ENCODE assay signal across 8 mouse cellular contexts in the genomic region with DNA sequence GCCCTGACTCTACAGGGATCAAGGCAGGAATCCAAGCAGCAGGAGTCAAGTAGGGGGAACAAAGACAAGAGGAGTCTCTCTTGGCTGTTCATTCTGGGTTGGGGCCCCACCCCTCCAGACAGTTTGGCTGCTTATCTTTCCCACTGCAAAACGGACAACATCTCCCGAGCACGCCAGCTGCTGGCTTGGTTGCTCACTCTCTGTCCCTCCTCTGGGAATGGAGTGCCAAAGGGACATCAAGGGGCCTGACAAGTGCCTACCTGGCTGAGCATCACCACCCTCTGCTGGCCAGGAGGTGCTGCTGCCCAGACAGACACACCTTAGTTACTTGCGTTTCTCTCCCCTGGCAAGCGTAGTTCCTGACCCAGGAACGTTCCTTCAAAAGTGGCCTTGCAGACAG. TPM values are rescaled to one million over a fixed set of nuclear protein-coding genes. Genes with fewer than 3 reads are reported as not detected.
DNase-seq lines count a peak whose midpoint lies in the region; ATAC-seq lines count a peak whose summit lies in the region.

No protein-coding gene starts in this region.

- peak overlapping the region; percentile 58 for H3K9ac ChIP-seq in forebrain, embryonic 14.5 days (ENCODE audit: low read length)
- peak overlapping the region; percentile 14; the same call in 1 of the 2 replicates for H3K9ac ChIP-seq in intestine, embryonic 14.5 days (ENCODE audit: low read length)
- no peak overlapping the region for H3K9ac ChIP-seq in lung, embryonic 15.5 days
- peak overlapping the region; percentile 75 for H3K9ac ChIP-seq in stomach, embryonic 16.5 days (ENCODE audit: low read length)

- no peaks in the 10 kb centered on the region for H3K27me3 ChIP-seq in forebrain, embryonic 14.5 days (replicated peaks; ENCODE audit: control insufficient read depth, insufficient read depth, low read length)
- H3K27me3 ChIP-seq in intestine, embryonic 14.5 days (replicated peaks; ENCODE audit: control insufficient read depth, insufficient read depth, low read length), result no peaks in the 10 kb centered on the region
- H3K27me3 ChIP-seq in lung, embryonic 15.5 days, result no peaks in the 10 kb centered on the region
- no peaks in the 10 kb centered on the region for H3K27me3 ChIP-seq in stomach, embryonic 16.5 days (ENCODE audit: control insufficient read depth, insufficient read depth, low read length)

- H3K36me3 ChIP-seq in forebrain, embryonic 14.5 days (ENCODE audit: control insufficient read depth, insufficient read depth, low read length), result peaks cover 51% of the 10 kb centered on the region
- peaks cover 53% of the 10 kb centered on the region for H3K36me3 ChIP-seq in intestine, embryonic 14.5 days (ENCODE audit: control insufficient read depth, insufficient read depth, low read length)
- peaks cover 51% of the 10 kb centered on the region for H3K36me3 ChIP-seq in lung, embryonic 15.5 days
- peaks cover 21% of the 10 kb centered on the region for H3K36me3 ChIP-seq in stomach, embryonic 16.5 days (ENCODE audit: control insufficient read depth, insufficient read depth, low read length)

- peak overlapping the region; percentile 98 for H3K27ac ChIP-seq in forebrain, embryonic 14.5 days (ENCODE audit: low read depth, low read length)
- peak overlapping the region; percentile 84 for H3K27ac ChIP-seq in intestine, embryonic 14.5 days (ENCODE audit: low read depth)
- H3K27ac ChIP-seq in lung, embryonic 15.5 days, result peak overlapping the region; percentile 86
- H3K27ac ChIP-seq in stomach, embryonic 16.5 days (ENCODE audit: low read length), result peak overlapping the region; percentile 97

- no peak overlapping the region for H3K4me2 ChIP-seq in forebrain, embryonic 14.5 days (ENCODE audit: low read length)
- H3K4me2 ChIP-seq in intestine, embryonic 14.5 days (ENCODE audit: low read length), result no peak overlapping the region
- H3K4me2 ChIP-seq in lung, embryonic 15.5 days, result no peak overlapping the region
- peak overlapping the region; percentile 43; the same call in 1 of the 2 replicates for H3K4me2 ChIP-seq in stomach, embryonic 16.5 days (ENCODE audit: low read depth, low read length)

- no peak for ATAC-seq in forebrain, embryonic 14.5 days
- no peak for ATAC-seq in intestine, embryonic 14.5 days (replicated peaks; ENCODE audit: low FRiP score, low TSS enrichment, low read depth)
- ATAC-seq in lung, embryonic 15.5 days (ENCODE audit: borderline replicate concordance, extremely low read depth, low FRiP score, low TSS enrichment), result peak; percentile 16; the same call in 1 of the 2 replicates
- peak; percentile 5; the same call in 1 of the 2 replicates for ATAC-seq in stomach, embryonic 16.5 days (ENCODE audit: insufficient read depth, low FRiP score)

- peak; percentile 65 for DNase-seq in urinary bladder, postnatal 14 days (ENCODE audit: low spot score)
- DNase-seq in urinary bladder, postnatal 25 days (ENCODE audit: low spot score), result no peak
- DNase-seq in forebrain, embryonic 14.5 days (ENCODE audit: low spot score), result peak; percentile 41
- DNase-seq in intestine, embryonic 14.5 days (ENCODE audit: low spot score), result no peak
- no peak for DNase-seq in T-cell, adult 2 months (ENCODE audit: low spot score)
- no peak for DNase-seq in frontal cortex, postnatal 14 days (ENCODE audit: low spot score in 2 of 2)

- peaks cover 25% of the 10 kb centered on the region for H3K4me1 ChIP-seq in forebrain, embryonic 14.5 days (ENCODE audit: control insufficient read depth, insufficient read depth, low read length)
- H3K4me1 ChIP-seq in intestine, embryonic 14.5 days (replicated peaks; ENCODE audit: control insufficient read depth, insufficient read depth, low read length), result peaks cover 29% of the 10 kb centered on the region
- peaks cover 45% of the 10 kb centered on the region for H3K4me1 ChIP-seq in lung, embryonic 15.5 days
- H3K4me1 ChIP-seq in stomach, embryonic 16.5 days (ENCODE audit: control insufficient read depth, insufficient read depth, low read length), result peaks cover 32% of the 10 kb centered on the region

- H3K9me3 ChIP-seq in forebrain, embryonic 14.5 days (replicated peaks; ENCODE audit: control insufficient read depth, low read length), result no peaks in the 10 kb centered on the region
- H3K9me3 ChIP-seq in intestine, embryonic 14.5 days (ENCODE audit: control insufficient read depth, low read length), result no peaks in the 10 kb centered on the region
- H3K9me3 ChIP-seq in lung, embryonic 15.5 days, result no peaks in the 10 kb centered on the region
- no peaks in the 10 kb centered on the region for H3K9me3 ChIP-seq in stomach, embryonic 16.5 days (replicated peaks; ENCODE audit: control insufficient read depth, low read length)

- H3K4me3 ChIP-seq in forebrain, embryonic 14.5 days (ENCODE audit: low read depth, low read length), result no peak overlapping the region
- no peak overlapping the region for H3K4me3 ChIP-seq in intestine, embryonic 14.5 days (ENCODE audit: low read depth, low read length)
- H3K4me3 ChIP-seq in lung, embryonic 15.5 days, result no peak overlapping the region
- H3K4me3 ChIP-seq in stomach, embryonic 16.5 days (replicated peaks; ENCODE audit: low read length), result no peak overlapping the region

- WGBS in forebrain, embryonic 14.5 days, result 58% methylated on average over 6 of the region's 6 CpGs
- 52% methylated on average over 6 of the region's 6 CpGs for WGBS in intestine, embryonic 14.5 days
- 50% methylated on average over 6 of the region's 6 CpGs for WGBS in lung, embryonic 15.5 days
- WGBS in stomach, embryonic 16.5 days, result 48% methylated on average over 6 of the region's 6 CpGs

RNA-seq across cellular contexts. Expression of a gene that starts 25.7 kb away (rescaled TPM):
- polyA plus RNA-seq in forebrain, embryonic 14.5 days (2014; fragmentation: Nextera tagmentation; extraction: Ambion mirVana), result 41.2 and 44.2 TPM in 2 replicates
- polyA plus RNA-seq in intestine, embryonic 14.5 days (2014; fragmentation: Nextera tagmentation; extraction: Ambion mirVana), result 50.2 and 54.2 TPM in 2 replicates
- polyA plus RNA-seq in lung, embryonic 15.5 days (2015; fragmentation: Nextera tagmentation; extraction: Ambion mirVana), result 40.7 and 42.6 TPM in 2 replicates
- 38.5 and 44.6 TPM in 2 replicates for polyA plus RNA-seq in stomach, embryonic 16.5 days (2015; fragmentation: Nextera tagmentation; extraction: Ambion mirVana)

RNA-seq across cellular contexts. Expression of a gene that starts 27.1 kb away (rescaled TPM):
- polyA plus RNA-seq in forebrain, embryonic 14.5 days (2014; fragmentation: Nextera tagmentation; extraction: Ambion mirVana), result not detected in 2 replicates
- 387 TPM in 1 of 2 replicates, not detected in the other for polyA plus RNA-seq in intestine, embryonic 14.5 days (2014; fragmentation: Nextera tagmentation; extraction: Ambion mirVana)
- 0.17 and 10.5 TPM in 2 replicates for polyA plus RNA-seq in lung, embryonic 15.5 days (2015; fragmentation: Nextera tagmentation; extraction: Ambion mirVana)
- polyA plus RNA-seq in stomach, embryonic 16.5 days (2015; fragmentation: Nextera tagmentation; extraction: Ambion mirVana), result 3,395 and 3,754 TPM in 2 replicates

Comparison
In these comparisons a context has a peak if more than half of its experiments do, and no peak if none do; other contexts are left out.
1. DNase-seq: peak in urinary bladder, postnatal 14 days (single experiment) and forebrain, embryonic 14.5 days (single experiment); none in urinary bladder, postnatal 25 days (single experiment), intestine, embryonic 14.5 days (single experiment), T-cell, adult 2 months (single experiment) and frontal cortex, postnatal 14 days (0 of 2).
2. ATAC-seq: peak in lung, embryonic 15.5 days (single experiment) and stomach, embryonic 16.5 days (single experiment); none in forebrain, embryonic 14.5 days (single experiment) and intestine, embryonic 14.5 days (single experiment).
3. Peak in every context shown above with its lines, with median percentiles within 50 percentile points of each other: H3K27ac ChIP-seq.